Mouse (Mus musculus): ENCODE data around the gene Tut4. TPM values are rescaled to one million over a fixed set of nuclear protein-coding genes. Genes with fewer than 3 reads are reported as not detected.

The Tut4 gene
- 159 TPM for total RNA-seq (2023)

GRCm38 (mm10) chr4:108459231-108460155 lies at the start of gene Tut4:
Tut4 (plus strand) TSS chr4:108459426.

GRCm38 (mm10) chr4:108578840-108579742 lies 119.9 kb downstream of the Tut4 start, which contains the start of the genes Prpf38a and Orc1:
Prpf38a (minus strand) TSS chr4:108579336.
Orc1 (plus strand) TSS chr4:108579423.

Other genes starting within 250 kb of the Tut4 start
- gene Zyg11a, start 241.4 kb upstream of the Tut4 start, total RNA-seq (2023) = not detected
- gene Zyg11b, start 158.3 kb upstream of the Tut4 start, total RNA-seq (2023) = 38.9 TPM
- 22.9 TPM for gene Coa7, start 131.3 kb upstream of the Tut4 start, total RNA-seq (2023)
- not detected for gene Shisal2a, start 76.1 kb upstream of the Tut4 start, total RNA-seq (2023)
- not detected for gene Gpx7, start 52.5 kb upstream of the Tut4 start, total RNA-seq (2023)
- 52.9 TPM for gene Prpf38a, start 119.9 kb downstream of the Tut4 start, total RNA-seq (2023)
- 2.7 TPM for gene Orc1, start 120.0 kb downstream of the Tut4 start, total RNA-seq (2023)
- 122 TPM for gene Cc2d1b, start 160.5 kb downstream of the Tut4 start, total RNA-seq (2023)